Mouse (Mus musculus) hindbrain, postnatal 0 days (tissue): Measurements from ENCODE around the gene Alpk1. TPM values are rescaled to one million over a fixed set of nuclear protein-coding genes. Genes with fewer than 3 reads are reported as not detected.

Source experiments
- ATAC-seq: fragments of 200-750 bp; cut with Nextera tagmentation; 2 replicates; pipeline ENCODE4 v1.8.0; 2017; ENCODE audit warnings: mild to moderate bottlenecking, moderate TSS enrichment, moderate library complexity
- DNase-seq: peaks from one replicate; pipeline ENCODE4 v3.0.0-alpha.2; 2015; ENCODE audit warnings: low spot score
- H3K27ac ChIP-seq: fragments of 300-500 bp; sonication (generic); 2 replicates; pipeline ENCODE4 v1.5.1; 2014; ENCODE audit warnings: mild to moderate bottlenecking
- H3K27me3 ChIP-seq: fragments of 300-500 bp; sonication (generic); 2 replicates; pipeline ENCODE4 v1.6.1; 2014; ENCODE audit warnings: low read length, mixed read lengths; ENCODE audit not compliant: insufficient read depth
- H3K36me3 ChIP-seq: fragments of 300-500 bp; sonication (generic); 2 replicates; pipeline ENCODE4 v1.6.1; 2014; ENCODE audit warnings: low read length, mixed read lengths; ENCODE audit not compliant: insufficient read depth
- H3K4me1 ChIP-seq: fragments of 300-500 bp; sonication (generic); 2 replicates; pipeline ENCODE4 v1.6.1; 2014; ENCODE audit warnings: antibody characterized with exemption, low read length, mixed read lengths; ENCODE audit not compliant: insufficient read depth
- H3K4me2 ChIP-seq: fragments of 300-500 bp; sonication (generic); 2 replicates; pipeline ENCODE4 v1.6.1; 2014; ENCODE audit warnings: low read depth, mild to moderate bottlenecking, low read length, moderate library complexity, mixed read lengths
- H3K4me3 ChIP-seq: fragments of 300-500 bp; sonication (generic); 2 replicates; pipeline ENCODE4 v1.5.1; 2014; ENCODE audit warnings: low read length
- H3K9ac ChIP-seq: fragments of 300-500 bp; sonication (generic); replicated peaks from 2 replicates; pipeline ENCODE4 v1.6.1; 2014; ENCODE audit warnings: mild to moderate bottlenecking, low read length, moderate library complexity, mixed read lengths
- H3K9me3 ChIP-seq: fragments of 300-500 bp; sonication (generic); 2 replicates; pipeline ENCODE4 v1.6.1; 2016; ENCODE audit warnings: low read length, mixed read lengths
- CTCF ChIP-seq: IDR thresholded peaks from 2 replicates; pipeline ENCODE4 v1.5.1; 2016; ENCODE audit warnings: antibody characterized with exemption, control low read depth, low read depth
- WGBS: fragments of 180-500 bp; shearing (Covaris S2); extraction: QIAGEN DNeasy Blood & Tissue Kit; methylation state at CpG from one replicate; pipeline ENCODE4 v1.1.7; 2014; 5-methylcytosine and 5-hydroxymethylcytosine counted together
- polyA plus RNA-seq: library from polyadenylated mRNA; unstranded; fragments of >200 nt; fragmentation: Nextera tagmentation; extraction: Ambion mirVana; gene quantifications from 2 replicates; pipeline ENCODE4 v1.2.1, GENCODE M21; 2015
- total RNA-seq: library from RNA; depleted of rRNA; stranded (reverse); fragments of >200 nt; gene quantifications from 2 replicates; pipeline ENCODE4 v1.2.3, GENCODE M21; 2014

The Alpk1 gene
- total and polyA plus RNA-seq, 2 experiments from 2014 or later, result 0.49 to 1.3 TPM

- Histone ChIP-seq H3K4me1 (no peaks in the 10 kb centered on the region), H3K9me3 (no peaks in the 10 kb centered on the region), H3K9ac (no peak overlapping the region), H3K27me3 (peaks cover 5% of the 10 kb centered on the region; the same call in 1 of the 2 replicates), H3K4me3 (no peak overlapping the region), H3K4me2 (no peak overlapping the region), H3K36me3 (no peaks in the 10 kb centered on the region), H3K27ac (no peak overlapping the region)
- 38% methylated on average over 9 of the region's 9 CpGs for WGBS
- DNase-seq, result peak; percentile 21
- no peak for TF ChIP-seq CTCF
- ATAC-seq, result no peak
These were observed 67.2 kb downstream of the Alpk1 start for GRCm38 (mm10) chr3:127713112-127713511.

DNA sequence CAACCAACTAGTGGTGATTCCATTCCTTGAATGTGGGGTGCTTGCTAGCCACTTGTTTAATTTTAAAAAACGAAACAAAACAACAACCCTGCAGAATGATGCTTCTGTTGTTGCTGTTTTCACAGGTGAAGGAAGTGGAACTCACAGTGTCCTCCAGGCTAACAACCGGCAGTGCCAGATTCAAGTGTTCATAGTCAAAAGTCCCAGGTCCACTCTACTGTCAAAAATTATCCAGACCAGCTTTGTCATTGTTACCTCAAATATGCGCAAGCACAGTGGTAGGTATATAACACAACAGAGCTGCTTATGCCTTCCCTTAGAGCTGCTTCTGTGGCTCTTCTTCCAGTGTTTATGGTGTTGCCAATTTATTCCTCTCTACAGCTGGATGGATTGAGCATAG lies 68.8 kb downstream of the Alpk1 start:
- Histone ChIP-seq H3K4me3 (no peak overlapping the region), H3K9me3 (no peaks in the 10 kb centered on the region), H3K27me3 (peaks cover 5% of the 10 kb centered on the region; the same call in 1 of the 2 replicates), H3K36me3 (no peaks in the 10 kb centered on the region), H3K9ac (no peak overlapping the region), H3K4me2 (no peak overlapping the region), H3K27ac (no peak overlapping the region), H3K4me1 (no peaks in the 10 kb centered on the region)
- TF ChIP-seq CTCF, result no peak
- DNase-seq (no peak), ATAC-seq (no peak)
- 78% methylated on average over 3 of the region's 3 CpGs for WGBS

DNA sequence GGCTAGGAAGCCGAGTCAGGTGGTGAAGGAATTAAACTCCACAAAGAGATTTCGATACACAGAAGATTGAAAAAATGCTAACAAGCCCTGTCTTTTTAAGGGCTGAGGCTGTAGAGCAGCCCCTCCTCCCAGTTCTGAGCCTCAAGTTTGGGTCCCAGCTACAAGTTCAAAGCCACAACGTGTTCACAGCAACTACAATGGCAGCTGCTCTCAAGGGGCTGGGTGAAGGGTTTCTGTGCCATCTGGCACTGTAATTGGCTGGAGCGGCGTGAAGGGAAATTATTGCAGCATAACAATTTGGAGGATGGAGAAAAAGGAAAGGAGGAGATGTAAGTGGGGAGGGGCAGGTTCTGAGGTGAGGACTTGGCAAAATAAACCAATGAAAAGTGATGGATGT lies 73.2 kb downstream of the Alpk1 start:
- Histone ChIP-seq H3K4me1 (peaks cover 7% of the 10 kb centered on the region; the same call in 1 of the 2 replicates), H3K27ac (no peak overlapping the region), H3K4me2 (no peak overlapping the region), H3K4me3 (no peak overlapping the region), H3K9me3 (no peaks in the 10 kb centered on the region), H3K36me3 (no peaks in the 10 kb centered on the region), H3K9ac (no peak overlapping the region), H3K27me3 (no peaks in the 10 kb centered on the region)
- TF ChIP-seq CTCF, result no peak
- WGBS, result 23% methylated on average over 5 of the region's 5 CpGs
- peak; percentile 18 for DNase-seq
- ATAC-seq, result peak; percentile 47

- Histone ChIP-seq H3K27ac (no peak overlapping the region), H3K27me3 (no peaks in the 10 kb centered on the region), H3K4me1 (peaks cover 7% of the 10 kb centered on the region; the same call in 1 of the 2 replicates), H3K4me3 (peak overlapping the region; percentile 27), H3K9ac (no peak overlapping the region), H3K9me3 (no peaks in the 10 kb centered on the region), H3K36me3 (no peaks in the 10 kb centered on the region), H3K4me2 (peak overlapping the region; percentile 59)
- TF ChIP-seq CTCF, result no peak
- WGBS, result 34% methylated on average over 8 of the region's 8 CpGs
- ATAC-seq (peak; percentile 68), DNase-seq (no peak)
These were observed 73.8 kb downstream of the Alpk1 start for GRCm38 (mm10) chr3:127706445-127707088.

GRCm38 (mm10) chr3:127705515-127706444 lies 74.5 kb downstream of the Alpk1 start:
- H3K27ac ChIP-seq, result no peak overlapping the region
- H3K9me3 ChIP-seq, result no peaks in the 10 kb centered on the region
- peak overlapping the region; percentile 30; the same call in 1 of the 2 replicates for H3K9ac ChIP-seq
- H3K4me1 ChIP-seq, result peaks cover 7% of the 10 kb centered on the region; the same call in 1 of the 2 replicates
- H3K36me3 ChIP-seq, result no peaks in the 10 kb centered on the region
- DNase-seq (peak; percentile 84), ATAC-seq (peak; percentile 82)
- peak overlapping the region; percentile 59 for H3K4me2 ChIP-seq
- TF ChIP-seq CTCF, result no peak
- H3K27me3 ChIP-seq, result no peaks in the 10 kb centered on the region
- WGBS, result 3% methylated on average over 30 of the region's 30 CpGs
- peak overlapping the region; percentile 27 for H3K4me3 ChIP-seq

GRCm38 (mm10) chr3:127705139-127705514 lies 75.2 kb downstream of the Alpk1 start:
- peak overlapping the region; percentile 27 for H3K4me3 ChIP-seq
- no peaks in the 10 kb centered on the region for H3K36me3 ChIP-seq
- DNase-seq (no peak), ATAC-seq (0 out of 2 replicates have a peak, but pooled peaks have one; percentile 27)
- H3K4me1 ChIP-seq, result peaks cover 7% of the 10 kb centered on the region; the same call in 1 of the 2 replicates
- H3K4me2 ChIP-seq, result peak overlapping the region; percentile 59
- H3K9me3 ChIP-seq, result no peaks in the 10 kb centered on the region
- TF ChIP-seq CTCF, result no peak
- WGBS, result 60% methylated on average over 11 of the region's 11 CpGs
- no peak overlapping the region for H3K27ac ChIP-seq
- no peak overlapping the region for H3K9ac ChIP-seq
- no peaks in the 10 kb centered on the region for H3K27me3 ChIP-seq
